Mouse (Mus musculus) induced T-regulatory cell, adult 2 months (primary cell): ENCODE measurements around the gene Slc12a3.
A peak's percentile ranks its signal among the peaks of the same experiment; 100 is the strongest.

Experiments used
- DNase-seq: peaks from one replicate; pipeline ENCODE4 v3.0.0-alpha.2; 2012; ENCODE audit warnings: low read depth

Gene Slc12a3

GRCm38 (mm10) chr8:94375551-94375991, 46.6 kb downstream of the Slc12a3 start:
- DNase-seq: peak; percentile 76

- no peak for DNase-seq
Measured at GRCm38 (mm10) chr8:94376176-94376575, 47.2 kb downstream of the Slc12a3 start.

- DNase-seq: peak; percentile 32
Measured at GRCm38 (mm10) chr8:94376580-94376979, 47.6 kb downstream of the Slc12a3 start.

- DNase-seq: peak; percentile 38
Measured at GRCm38 (mm10) chr8:94377031-94377430, 48.0 kb downstream of the Slc12a3 start.

GRCm38 (mm10) chr8:94377714-94378205, 48.8 kb downstream of the Slc12a3 start:
- no peak for DNase-seq

- DNase-seq: no peak
Measured at GRCm38 (mm10) chr8:94378763-94379415, 49.9 kb downstream of the Slc12a3 start.

- DNase-seq: no peak
Measured at GRCm38 (mm10) chr8:94379686-94380085, 50.7 kb downstream of the Slc12a3 start.

- no peak for DNase-seq
Measured at GRCm38 (mm10) chr8:94384166-94384565, 55.2 kb downstream of the Slc12a3 start.

GRCm38 (mm10) chr8:94385506-94386213, 56.7 kb downstream of the Slc12a3 start:
- DNase-seq: no peak

- peak; percentile 97 for DNase-seq
Measured at GRCm38 (mm10) chr8:94386214-94387026, 57.4 kb downstream of the Slc12a3 start, which contains the start of gene Herpud1. Herpud1 (plus strand) TSS chr8:94386438.

GRCm38 (mm10) chr8:94387027-94387684, 58.2 kb downstream of the Slc12a3 start:
- DNase-seq: peak; percentile 91

- DNase-seq: no peak
Measured at GRCm38 (mm10) chr8:94387785-94388184, 58.8 kb downstream of the Slc12a3 start.

- no peak for DNase-seq
Measured at GRCm38 (mm10) chr8:94389531-94389930, 60.5 kb downstream of the Slc12a3 start.

GRCm38 (mm10) chr8:94390429-94390828, 61.4 kb downstream of the Slc12a3 start:
- no peak for DNase-seq

GRCm38 (mm10) chr8:94390910-94391309, 61.9 kb downstream of the Slc12a3 start:
- no peak for DNase-seq

GRCm38 (mm10) chr8:94392147-94392546, 63.1 kb downstream of the Slc12a3 start:
- DNase-seq: peak; percentile 77

GRCm38 (mm10) chr8:94392648-94393047, 63.6 kb downstream of the Slc12a3 start:
- DNase-seq: no peak

- no peak for DNase-seq
Measured at GRCm38 (mm10) chr8:94395851-94396540, 67.0 kb downstream of the Slc12a3 start.

GRCm38 (mm10) chr8:94396964-94397657, 68.1 kb downstream of the Slc12a3 start:
- DNase-seq: peak; percentile 81

GRCm38 (mm10) chr8:94398587-94398986, 69.6 kb downstream of the Slc12a3 start:
- DNase-seq: peak; percentile 38
